Mouse (Mus musculus): ENCODE results near the gene Pold1.

DNA sequence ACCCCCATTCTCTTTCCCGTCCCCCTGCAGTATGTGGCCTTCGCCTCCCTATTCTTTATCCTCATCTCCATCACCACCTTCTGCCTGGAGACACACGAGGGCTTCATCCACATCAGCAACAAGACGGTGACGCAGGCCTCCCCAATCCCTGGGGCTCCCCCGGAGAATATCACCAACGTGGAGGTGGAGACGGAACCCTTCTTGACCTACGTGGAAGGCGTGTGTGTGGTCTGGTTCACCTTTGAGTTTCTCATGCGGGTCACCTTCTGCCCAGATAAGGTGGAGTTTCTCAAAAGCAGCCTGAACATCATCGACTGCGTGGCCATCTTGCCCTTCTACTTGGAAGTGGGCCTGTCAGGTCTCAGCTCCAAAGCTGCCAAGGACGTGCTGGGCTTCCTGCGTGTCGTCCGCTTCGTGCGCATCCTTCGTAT, 46.5 kb upstream of the Pold1 start:
- TF ChIP-seq MAFK (IDR thresholded peaks at IDR 0.05; ENCODE audit: insufficient read depth, low read depth, low read length), result no peak
- TF ChIP-seq ZNF384 (IDR thresholded peaks at IDR 0.05; ENCODE audit: low read depth, low read length), result no peak
- no peak for TF ChIP-seq ZC3H11A (IDR thresholded peaks at IDR 0.05; ENCODE audit: borderline replicate concordance, low read depth, low read length)
- TF ChIP-seq HCFC1 (IDR thresholded peaks at IDR 0.05; ENCODE audit: borderline replicate concordance, insufficient read depth, low read length), result no peak
